Mouse (Mus musculus) liver, postnatal 0 days (tissue): Measurements from ENCODE around the gene Gm49661. TPM values are rescaled to one million over a fixed set of nuclear protein-coding genes. Genes with fewer than 3 reads are reported as not detected.

Experiments
- ATAC-seq: fragments of 200-750 bp; cut with Nextera tagmentation; 2 replicates; pipeline ENCODE4 v1.8.0; 2017; ENCODE audit warnings: mild to moderate bottlenecking, moderate library complexity
- DNase-seq: peaks from one replicate; pipeline ENCODE4 v3.0.0-alpha.2; 2016
- H3K27ac ChIP-seq: fragments of 300-500 bp; sonication (generic); 2 replicates; pipeline ENCODE4 v1.5.1; 2014; ENCODE audit warnings: antibody characterized with exemption, moderate library complexity, mild to moderate bottlenecking, low read depth
- H3K27me3 ChIP-seq: fragments of 300-500 bp; sonication (generic); 2 replicates; pipeline ENCODE4 v1.6.1; 2014; ENCODE audit warnings: low read length, control low read depth, mixed read lengths; ENCODE audit not compliant: insufficient read depth
- H3K36me3 ChIP-seq: fragments of 300-500 bp; sonication (generic); replicated peaks from 2 replicates; pipeline ENCODE4 v1.6.1; 2014; ENCODE audit warnings: mild to moderate bottlenecking, control low read depth, low read length, moderate library complexity, mixed read lengths; ENCODE audit not compliant: insufficient read depth
- H3K4me1 ChIP-seq: fragments of 300-500 bp; sonication (generic); 2 replicates; pipeline ENCODE4 v1.6.1; 2014; ENCODE audit warnings: antibody characterized with exemption, mild to moderate bottlenecking, control low read depth; ENCODE audit not compliant: insufficient read depth
- H3K4me2 ChIP-seq: fragments of 300-500 bp; sonication (generic); 2 replicates; pipeline ENCODE4 v1.6.1; 2014; ENCODE audit warnings: low read depth, mild to moderate bottlenecking, low read length, moderate library complexity, mixed read lengths
- H3K4me3 ChIP-seq: fragments of 300-500 bp; sonication (generic); 2 replicates; pipeline ENCODE4 v1.5.1; 2014; ENCODE audit warnings: low read depth, low read length
- H3K9ac ChIP-seq: fragments of 300-500 bp; sonication (generic); replicated peaks from 2 replicates; pipeline ENCODE4 v1.6.1; 2014; ENCODE audit warnings: mild to moderate bottlenecking, moderate library complexity
- H3K9me3 ChIP-seq: fragments of 300-500 bp; sonication (generic); 2 replicates; pipeline ENCODE4 v1.6.1; 2016; ENCODE audit warnings: mild to moderate bottlenecking, control low read depth, low read length, mixed read lengths
- CTCF ChIP-seq: sonication (generic); IDR thresholded peaks from 2 replicates; pipeline ENCODE4 v1.5.1; 2016; ENCODE audit warnings: antibody characterized with exemption, low read depth
- EP300 ChIP-seq: IDR thresholded peaks from 2 replicates; pipeline ENCODE4 v1.6.1; 2016; ENCODE audit warnings: antibody characterized with exemption, low read depth, mild to moderate bottlenecking
- WGBS: fragments of 180-500 bp; shearing (Covaris S2); extraction: QIAGEN DNeasy Blood & Tissue Kit; methylation state at CpG from one replicate; pipeline ENCODE4 v1.1.7; 2014; ENCODE audit not compliant: insufficient replicate concordance; 5-methylcytosine and 5-hydroxymethylcytosine counted together
- polyA plus RNA-seq: library from polyadenylated mRNA; unstranded; fragments of >200 nt; fragmentation: Nextera tagmentation; extraction: Ambion mirVana; gene quantifications from 2 replicates; pipeline ENCODE4 v1.2.1, GENCODE M21; 2015

The Gm49661 gene
- polyA plus RNA-seq, 1 experiment from 2014 or later, result not detected

DNA sequence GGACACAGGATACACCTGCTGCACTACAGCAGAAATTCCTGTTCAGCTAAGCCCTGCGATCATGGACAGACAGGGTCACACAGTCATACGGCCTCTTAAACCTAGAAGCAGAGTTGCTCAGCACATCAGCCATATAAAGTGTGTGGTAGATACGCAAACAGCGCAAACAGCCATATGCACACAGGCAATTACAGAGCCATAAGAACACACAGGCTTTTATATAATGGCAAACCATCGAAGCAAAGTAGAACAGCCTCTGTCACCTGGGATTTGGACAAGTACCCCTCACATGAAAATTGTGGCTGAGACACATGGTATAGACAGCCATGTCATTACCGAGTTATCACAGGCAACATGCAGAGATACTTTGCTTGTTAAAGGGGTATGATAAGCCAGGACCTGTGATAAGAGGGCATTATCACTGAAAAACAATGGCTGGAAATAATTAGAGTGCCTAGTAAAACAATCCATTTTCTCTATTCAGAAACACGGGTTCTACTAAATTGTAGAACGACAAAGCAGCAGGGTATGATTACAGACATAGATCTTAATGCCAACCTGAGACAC is 17.2 kb upstream of the Gm49661 start:
- Histone ChIP-seq H3K4me1 (peaks cover 68% of the 10 kb centered on the region), H3K9me3 (no peaks in the 10 kb centered on the region), H3K27ac (peak overlapping the region; percentile 98), H3K27me3 (no peaks in the 10 kb centered on the region), H3K9ac (peak overlapping the region; percentile 76), H3K36me3 (no peaks in the 10 kb centered on the region), H3K4me2 (peak overlapping the region; percentile 94), H3K4me3 (peak overlapping the region; percentile 56)
- WGBS, result 32% methylated on average over 8 of the region's 8 CpGs
- TF ChIP-seq EP300 (no peak), CTCF (no peak)
- ATAC-seq, result no peak
- no peak for DNase-seq

DNA sequence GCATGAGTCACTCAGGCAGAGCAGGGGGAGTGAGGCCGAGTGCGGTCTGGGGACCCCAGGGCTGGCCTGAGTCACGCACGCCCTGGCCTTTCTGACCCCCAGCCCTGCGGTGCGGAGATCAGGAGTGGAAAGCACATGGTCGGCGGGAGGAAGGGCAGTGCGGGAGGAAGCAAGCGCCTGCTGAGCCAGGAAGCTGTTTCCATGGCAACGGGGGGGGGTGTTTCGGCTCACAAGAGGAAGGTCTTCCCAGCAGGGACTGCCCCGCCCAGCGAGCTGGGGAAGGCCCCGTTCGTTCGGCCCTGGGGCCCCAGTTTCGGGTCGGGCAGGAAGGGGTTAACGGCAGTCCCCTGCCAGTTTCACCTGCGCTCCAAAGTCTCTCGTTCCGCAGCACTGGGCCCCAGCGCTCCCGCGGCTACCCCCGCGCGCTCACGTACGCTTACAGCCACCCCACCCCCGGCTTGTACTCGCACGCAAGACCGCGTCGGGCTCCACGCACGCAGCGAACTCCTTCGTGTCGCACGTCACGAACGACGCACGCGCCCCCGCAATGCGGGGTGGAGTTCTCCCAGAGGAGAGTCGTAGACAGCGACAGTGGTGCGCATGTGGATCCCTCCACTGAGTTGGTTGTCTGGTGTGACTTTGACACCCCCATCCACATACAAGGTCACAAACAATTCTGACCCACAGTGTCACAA is 16.6 kb upstream of the Gm49661 start:
- peak overlapping the region; percentile 56 for H3K4me3 ChIP-seq
- DNase-seq, result peak; percentile 94
- peak; percentile 22 for ATAC-seq
- 2% methylated on average over 53 of the region's 53 CpGs for whole genome bisulfite sequencing
- peak overlapping the region; percentile 98 for H3K27ac ChIP-seq
- peaks cover 70% of the 10 kb centered on the region for H3K4me1 ChIP-seq
- H3K27me3 ChIP-seq, result no peaks in the 10 kb centered on the region
- no peaks in the 10 kb centered on the region for H3K36me3 ChIP-seq
- H3K4me2 ChIP-seq, result peak overlapping the region; percentile 94
- TF ChIP-seq CTCF, result no peak
- peak; percentile 34; the same call in 1 of the 2 replicates for TF ChIP-seq EP300
- peak overlapping the region; percentile 76 for H3K9ac ChIP-seq
- H3K9me3 ChIP-seq, result no peaks in the 10 kb centered on the region

DNA sequence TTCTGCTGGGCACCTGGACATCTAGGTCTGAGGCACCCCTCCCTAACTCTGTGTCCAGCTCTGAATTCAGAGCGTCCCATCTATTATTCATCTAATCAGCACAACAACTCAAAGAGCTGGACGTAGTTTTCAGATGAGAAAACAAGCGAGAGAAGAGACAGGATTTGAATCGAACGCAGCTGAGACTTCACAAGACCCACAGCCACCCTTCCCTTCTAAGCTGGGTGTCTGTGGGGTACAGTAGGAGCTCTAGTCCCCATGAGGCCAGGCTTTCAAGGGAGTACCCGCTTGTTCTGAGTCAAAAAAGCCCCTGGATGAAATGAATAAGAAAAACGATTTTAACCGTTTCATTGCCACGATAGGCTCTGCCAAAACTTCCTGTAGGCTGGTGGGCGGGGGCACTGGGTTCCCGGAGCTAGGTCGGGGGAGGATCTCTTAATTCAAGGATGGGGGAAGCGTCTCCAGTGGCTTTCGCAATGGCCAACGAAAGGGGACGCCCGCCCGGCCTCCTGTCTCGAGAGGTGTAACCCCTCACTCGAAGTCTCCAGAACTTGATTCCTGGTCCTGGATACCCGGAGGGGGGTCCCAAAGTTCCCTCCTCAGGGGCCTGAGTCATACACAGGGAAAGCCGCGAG is 15.9 kb upstream of the Gm49661 start:
- Histone ChIP-seq H3K4me1 (peaks cover 73% of the 10 kb centered on the region), H3K27me3 (no peaks in the 10 kb centered on the region), H3K4me3 (peak overlapping the region; percentile 56), H3K4me2 (peak overlapping the region; percentile 94), H3K27ac (peak overlapping the region; percentile 98), H3K9ac (peak overlapping the region; percentile 76), H3K36me3 (no peaks in the 10 kb centered on the region), H3K9me3 (no peaks in the 10 kb centered on the region)
- no peak for ATAC-seq
- TF ChIP-seq CTCF, result no peak
- no peak for TF ChIP-seq EP300
- DNase-seq, result peak; percentile 55
- 1% methylated on average over 23 of the region's 23 CpGs for WGBS

DNA sequence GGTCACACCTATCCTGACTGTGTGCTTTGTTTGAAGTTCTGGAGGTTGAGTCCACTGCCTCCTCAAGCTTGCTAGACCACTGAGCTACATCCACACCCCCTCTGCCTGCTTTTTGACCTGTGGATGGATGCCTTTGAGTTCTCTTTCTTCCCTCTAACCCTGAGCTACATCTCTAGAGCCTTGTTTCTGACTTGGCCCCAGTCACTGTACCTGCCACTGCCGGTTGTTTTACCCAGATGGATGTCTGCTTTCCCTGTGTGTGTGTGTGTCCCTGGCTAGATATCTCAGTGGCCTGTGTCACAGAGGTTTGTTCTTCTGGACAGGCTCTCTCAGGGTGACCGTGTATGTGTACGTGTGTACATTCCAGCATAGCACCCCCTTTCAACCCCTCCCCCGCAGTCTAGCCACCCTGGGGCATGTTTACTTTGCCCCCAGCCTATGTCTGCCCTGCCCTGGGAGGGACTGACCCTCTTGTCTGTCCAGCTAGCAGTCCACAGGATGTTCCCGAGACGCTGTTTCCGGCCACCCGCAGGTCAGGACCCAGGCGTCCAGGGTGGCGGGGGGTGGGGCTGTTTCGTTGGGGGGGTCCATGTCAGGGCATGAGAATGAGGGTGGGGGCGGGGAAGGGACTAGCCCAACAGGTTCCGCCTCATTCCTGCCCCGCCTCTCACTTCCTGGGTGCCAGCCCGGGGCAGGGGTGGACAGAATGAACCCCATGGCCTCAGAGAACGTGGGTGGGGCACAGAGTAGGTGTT is 15.2 kb upstream of the Gm49661 start:
- H3K4me1 ChIP-seq, result peaks cover 79% of the 10 kb centered on the region
- peak; percentile 21 for ATAC-seq
- DNase-seq, result peak; percentile 81
- no peaks in the 10 kb centered on the region for H3K27me3 ChIP-seq
- H3K9me3 ChIP-seq, result no peaks in the 10 kb centered on the region
- WGBS, result 20% methylated on average over 14 of the region's 16 CpGs
- peak overlapping the region; percentile 56 for H3K4me3 ChIP-seq
- TF ChIP-seq EP300 (no peak), CTCF (no peak)
- H3K36me3 ChIP-seq, result no peaks in the 10 kb centered on the region
- peak overlapping the region; percentile 98 for H3K27ac ChIP-seq
- H3K4me2 ChIP-seq, result peak overlapping the region; percentile 94
- peak overlapping the region; percentile 76 for H3K9ac ChIP-seq

DNA sequence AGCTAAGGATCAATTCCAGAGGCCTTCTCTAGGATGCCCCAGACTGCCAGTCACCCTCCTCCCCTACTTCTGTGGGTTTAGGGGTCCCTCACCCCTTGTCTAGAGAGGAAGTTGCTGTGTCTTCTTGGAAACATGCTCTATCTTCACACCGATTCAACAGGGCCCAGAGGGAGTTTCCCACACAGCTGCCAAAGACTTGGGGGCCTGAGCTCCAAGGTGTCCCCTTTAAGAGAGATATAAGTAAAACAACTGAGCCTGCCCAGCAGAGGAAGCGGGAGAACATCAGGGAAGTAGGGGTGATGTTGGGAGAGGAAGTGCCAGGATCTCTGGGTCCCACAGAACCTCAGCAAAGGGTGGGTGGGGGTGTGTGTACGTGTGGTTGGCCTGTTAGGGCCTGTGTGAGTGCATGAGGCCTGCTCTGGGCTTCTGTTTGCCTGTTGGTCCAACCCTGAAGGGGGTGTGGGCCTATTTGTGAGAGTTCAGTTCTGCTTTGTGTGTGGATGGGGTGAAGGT is 13.3 kb upstream of the Gm49661 start:
- no peaks in the 10 kb centered on the region for H3K36me3 ChIP-seq
- 19% methylated on average over 3 of the region's 3 CpGs for WGBS
- H3K9me3 ChIP-seq, result no peaks in the 10 kb centered on the region
- no peak for ATAC-seq
- DNase-seq, result peak; percentile 41
- H3K4me1 ChIP-seq, result peaks cover 83% of the 10 kb centered on the region
- no peak overlapping the region for H3K4me2 ChIP-seq
- TF ChIP-seq CTCF (no peak), EP300 (no peak)
- no peak overlapping the region for H3K4me3 ChIP-seq
- peak overlapping the region; percentile 98 for H3K27ac ChIP-seq
- H3K27me3 ChIP-seq, result no peaks in the 10 kb centered on the region
- H3K9ac ChIP-seq, result no peak overlapping the region; the same call in 1 of the 2 replicates
